Mouse (Mus musculus): Measurements from ENCODE around the gene Rfx5. TPM values are rescaled to one million over a fixed set of nuclear protein-coding genes. Genes with fewer than 3 reads are reported as not detected.
"Not testable (repeated sequence)": the region's sequence is repeated elsewhere in the genome, so short reads cannot be mapped to it uniquely, and the experiment has no call there.

Rfx5 gene
- polyA plus RNA-seq, 1 experiment, result 30.1 TPM

- TF ChIP-seq POLR2A (IDR thresholded peaks at IDR 0.05; ENCODE audit: borderline replicate concordance, insufficient read depth, low read length) (no peak), CTCF (IDR thresholded peaks at IDR 0.05; ENCODE audit: borderline replicate concordance, insufficient read depth, low read depth, low read length) (no peak)
- no peaks in the 10 kb centered on the region for H3K27me3 ChIP-seq (ENCODE audit: control insufficient read depth, insufficient read depth, low read length)
- no peak overlapping the region for H3K4me3 ChIP-seq (replicated peaks; ENCODE audit: insufficient read depth, low read depth, low read length)
- no peak overlapping the region for H3K27ac ChIP-seq (ENCODE audit: insufficient read depth, low read length)
- WGBS, result 71% methylated on average over 4 of the region's 4 CpGs
- H3K4me1 ChIP-seq (ENCODE audit: control insufficient read depth, insufficient read depth, low read length), result no peaks in the 10 kb centered on the region
- DNase-seq, result no peak
Observed at GRCm38 (mm10) chr3:94918845-94919244, 35.0 kb upstream of the Rfx5 start.

GRCm38 (mm10) chr3:94921104-94921503, 32.8 kb upstream of the Rfx5 start:
- TF ChIP-seq CTCF (IDR thresholded peaks at IDR 0.05; ENCODE audit: borderline replicate concordance, insufficient read depth, low read depth, low read length) (no peak), POLR2A (IDR thresholded peaks at IDR 0.05; ENCODE audit: borderline replicate concordance, insufficient read depth, low read length) (no peak)
- 23% methylated on average over 3 of the region's 3 CpGs for WGBS

GRCm38 (mm10) chr3:94922333-94922732, 31.5 kb upstream of the Rfx5 start:
- DNase-seq, result no peak
- 37% methylated on average over 3 of the region's 3 CpGs for WGBS
- H3K27me3 ChIP-seq (ENCODE audit: control insufficient read depth, insufficient read depth, low read length), result no peaks in the 10 kb centered on the region
- H3K4me3 ChIP-seq (replicated peaks; ENCODE audit: insufficient read depth, low read depth, low read length), result no peak overlapping the region
- no peak overlapping the region for H3K27ac ChIP-seq (ENCODE audit: insufficient read depth, low read length)
- no peaks in the 10 kb centered on the region for H3K4me1 ChIP-seq (ENCODE audit: control insufficient read depth, insufficient read depth, low read length)
- TF ChIP-seq CTCF (IDR thresholded peaks at IDR 0.05; ENCODE audit: borderline replicate concordance, insufficient read depth, low read depth, low read length) (no peak), POLR2A (IDR thresholded peaks at IDR 0.05; ENCODE audit: borderline replicate concordance, insufficient read depth, low read length) (no peak)

More at GRCm38 (mm10) chr3:94921104-94921503, 32.8 kb upstream of the Rfx5 start:
- no peak for DNase-seq
- no peak overlapping the region for H3K27ac ChIP-seq (ENCODE audit: insufficient read depth, low read length)
- H3K27me3 ChIP-seq (ENCODE audit: control insufficient read depth, insufficient read depth, low read length), result no peaks in the 10 kb centered on the region
- H3K4me3 ChIP-seq (replicated peaks; ENCODE audit: insufficient read depth, low read depth, low read length), result no peak overlapping the region
- no peaks in the 10 kb centered on the region for H3K4me1 ChIP-seq (ENCODE audit: control insufficient read depth, insufficient read depth, low read length)

- H3K27me3 ChIP-seq (ENCODE audit: control insufficient read depth, insufficient read depth, low read length), result no peaks in the 10 kb centered on the region
- 75% methylated on average over 8 of the region's 8 CpGs for WGBS
- TF ChIP-seq CTCF (IDR thresholded peaks at IDR 0.05; ENCODE audit: borderline replicate concordance, insufficient read depth, low read depth, low read length), result no peak
- TF ChIP-seq POLR2A (IDR thresholded peaks at IDR 0.05; ENCODE audit: borderline replicate concordance, insufficient read depth, low read length), result no peak
- H3K27ac ChIP-seq (ENCODE audit: insufficient read depth, low read length), result no peak overlapping the region
- DNase-seq, result no peak
- H3K4me1 ChIP-seq (ENCODE audit: control insufficient read depth, insufficient read depth, low read length), result no peaks in the 10 kb centered on the region
- no peak overlapping the region for H3K4me3 ChIP-seq (replicated peaks; ENCODE audit: insufficient read depth, low read depth, low read length)
Observed at GRCm38 (mm10) chr3:94924688-94925087, 29.2 kb upstream of the Rfx5 start.

GRCm38 (mm10) chr3:94926301-94926736, 27.6 kb upstream of the Rfx5 start:
- H3K4me3 ChIP-seq (replicated peaks; ENCODE audit: insufficient read depth, low read depth, low read length); DNase-seq; H3K27me3 ChIP-seq (ENCODE audit: control insufficient read depth, insufficient read depth, low read length); H3K27ac ChIP-seq (ENCODE audit: insufficient read depth, low read length); H3K4me1 ChIP-seq (ENCODE audit: control insufficient read depth, insufficient read depth, low read length): not testable (repeated sequence)
- 48% methylated on average over 4 of the region's 4 CpGs for WGBS

GRCm38 (mm10) chr3:94928979-94929378, 24.9 kb upstream of the Rfx5 start:
- not testable (repeated sequence) for H3K27me3 ChIP-seq (ENCODE audit: control insufficient read depth, insufficient read depth, low read length); DNase-seq; H3K27ac ChIP-seq (ENCODE audit: insufficient read depth, low read length); H3K4me3 ChIP-seq (replicated peaks; ENCODE audit: insufficient read depth, low read depth, low read length); H3K4me1 ChIP-seq (ENCODE audit: control insufficient read depth, insufficient read depth, low read length)
- 85% methylated on average over 4 of the region's 4 CpGs for WGBS

GRCm38 (mm10) chr3:94930386-94931266, 23.2 kb upstream of the Rfx5 start:
- H3K4me1 ChIP-seq (ENCODE audit: control insufficient read depth, insufficient read depth, low read length); H3K27me3 ChIP-seq (ENCODE audit: control insufficient read depth, insufficient read depth, low read length); DNase-seq; H3K27ac ChIP-seq (ENCODE audit: insufficient read depth, low read length); H3K4me3 ChIP-seq (replicated peaks; ENCODE audit: insufficient read depth, low read depth, low read length): not testable (repeated sequence)
- 43% methylated on average over 7 of the region's 7 CpGs for WGBS

GRCm38 (mm10) chr3:94931427-94932082, 22.3 kb upstream of the Rfx5 start:
- H3K27ac ChIP-seq (ENCODE audit: insufficient read depth, low read length); DNase-seq; H3K27me3 ChIP-seq (ENCODE audit: control insufficient read depth, insufficient read depth, low read length); H3K4me1 ChIP-seq (ENCODE audit: control insufficient read depth, insufficient read depth, low read length); H3K4me3 ChIP-seq (replicated peaks; ENCODE audit: insufficient read depth, low read depth, low read length): not testable (repeated sequence)
- 88% methylated on average over 10 of the region's 10 CpGs for WGBS

GRCm38 (mm10) chr3:94932279-94932678, 21.6 kb upstream of the Rfx5 start:
- H3K4me1 ChIP-seq (ENCODE audit: control insufficient read depth, insufficient read depth, low read length); DNase-seq; H3K27me3 ChIP-seq (ENCODE audit: control insufficient read depth, insufficient read depth, low read length); H3K27ac ChIP-seq (ENCODE audit: insufficient read depth, low read length); H3K4me3 ChIP-seq (replicated peaks; ENCODE audit: insufficient read depth, low read depth, low read length): not testable (repeated sequence)
- WGBS, result 44% methylated on average over 2 of the region's 2 CpGs

All from cerebellum, adult 2 months (tissue).